Mouse (Mus musculus): ENCODE measurements around the gene Actn2. TPM values are rescaled to one million over a fixed set of nuclear protein-coding genes. Genes with fewer than 3 reads are reported as not detected.

The Actn2 gene
- polyA plus RNA-seq, 1 experiment from 2014 or later: 1.8 TPM

DNA sequence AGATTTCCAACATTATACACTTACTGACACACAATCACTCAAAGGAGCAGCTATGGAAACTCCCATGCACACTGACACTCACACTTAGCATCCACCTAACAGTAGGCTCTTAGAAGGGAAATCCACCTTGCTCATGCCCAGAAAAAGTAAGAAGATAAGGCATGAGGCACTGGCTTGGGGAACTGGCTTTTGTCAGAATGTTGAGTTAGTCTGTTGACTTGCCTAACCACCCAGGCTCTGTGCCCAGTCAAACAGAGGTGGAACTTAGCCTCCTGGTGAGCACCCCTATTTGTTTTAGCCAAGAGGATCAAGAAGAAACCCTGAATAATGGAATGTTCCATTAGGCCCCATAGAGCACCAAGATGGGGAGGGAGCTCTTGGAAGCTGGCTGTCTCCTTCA lies 1.1 kb downstream of the Actn2 start:
- H3K27me3 ChIP-seq (ENCODE audit: low read depth, poor library complexity, severe bottlenecking): peaks cover 9% of the 10 kb centered on the region
- peaks cover 14% of the 10 kb centered on the region for H3K4me1 ChIP-seq
- no peak for DNase-seq (ENCODE audit: low spot score)

DNA sequence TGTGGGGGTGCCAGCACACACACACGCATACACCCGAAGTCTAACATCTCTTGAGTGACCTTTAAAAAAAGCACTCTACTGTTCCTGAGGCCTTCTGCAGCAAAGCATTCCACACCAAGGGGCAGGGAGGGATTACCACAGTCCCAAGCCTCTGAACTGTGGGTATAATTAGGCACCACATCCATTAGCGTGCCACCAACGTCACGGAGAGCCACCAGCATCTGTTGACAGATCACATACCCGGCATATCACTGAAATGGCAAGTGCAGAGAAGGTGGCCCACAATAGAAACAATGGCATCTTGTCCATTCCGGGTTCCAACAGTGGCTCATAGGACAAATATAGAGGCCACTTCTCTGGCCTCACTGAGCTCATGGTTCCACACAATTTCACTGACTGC lies 2.8 kb downstream of the Actn2 start:
- H3K9me3 ChIP-seq (replicated peaks): no peaks in the 10 kb centered on the region
- no peak overlapping the region for H3K27ac ChIP-seq (replicated peaks)
- 94% methylated on average over 7 of the region's 7 CpGs for WGBS
- no peak overlapping the region for H3K4me3 ChIP-seq
- no peaks in the 10 kb centered on the region for H3K36me3 ChIP-seq
- DNase-seq (ENCODE audit: low spot score): no peak
- peaks cover 14% of the 10 kb centered on the region for H3K4me1 ChIP-seq
- peaks cover 9% of the 10 kb centered on the region for H3K27me3 ChIP-seq (ENCODE audit: low read depth, poor library complexity, severe bottlenecking)

More for the DNA sequence above, 1.1 kb downstream of the Actn2 start:
- no peak overlapping the region for H3K27ac ChIP-seq (replicated peaks)
- no peak overlapping the region for H3K4me3 ChIP-seq
- no peaks in the 10 kb centered on the region for H3K36me3 ChIP-seq
- H3K9me3 ChIP-seq (replicated peaks): no peaks in the 10 kb centered on the region

DNA sequence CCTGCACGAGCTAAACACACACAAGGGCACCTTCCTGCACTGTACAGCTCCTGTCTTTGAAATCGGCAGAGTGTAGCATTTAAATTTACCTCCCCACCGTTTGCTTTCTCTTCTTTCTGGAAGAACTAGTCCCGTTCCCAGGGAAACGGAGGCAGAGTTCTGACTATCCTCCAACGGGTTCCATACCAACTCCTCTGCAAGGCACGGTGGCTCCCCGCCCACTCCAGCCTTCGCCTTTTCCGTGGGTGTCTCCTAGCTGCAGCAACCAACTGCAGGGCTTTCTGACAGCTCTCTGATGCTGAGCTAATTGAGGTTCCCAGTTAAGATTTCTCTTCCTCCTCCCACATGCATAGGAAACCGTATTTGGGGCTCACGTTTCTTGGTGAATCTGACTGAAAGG lies 6.5 kb downstream of the Actn2 start:
- Histone ChIP-seq H3K27ac (replicated peaks) (no peak overlapping the region), H3K27me3 (ENCODE audit: low read depth, poor library complexity, severe bottlenecking) (no peaks in the 10 kb centered on the region), H3K36me3 (no peaks in the 10 kb centered on the region), H3K4me1 (no peaks in the 10 kb centered on the region), H3K9me3 (replicated peaks) (no peaks in the 10 kb centered on the region), H3K4me3 (no peak overlapping the region)
- DNase-seq (ENCODE audit: low spot score): no peak
- WGBS: 76% methylated on average over 12 of the region's 12 CpGs

DNA sequence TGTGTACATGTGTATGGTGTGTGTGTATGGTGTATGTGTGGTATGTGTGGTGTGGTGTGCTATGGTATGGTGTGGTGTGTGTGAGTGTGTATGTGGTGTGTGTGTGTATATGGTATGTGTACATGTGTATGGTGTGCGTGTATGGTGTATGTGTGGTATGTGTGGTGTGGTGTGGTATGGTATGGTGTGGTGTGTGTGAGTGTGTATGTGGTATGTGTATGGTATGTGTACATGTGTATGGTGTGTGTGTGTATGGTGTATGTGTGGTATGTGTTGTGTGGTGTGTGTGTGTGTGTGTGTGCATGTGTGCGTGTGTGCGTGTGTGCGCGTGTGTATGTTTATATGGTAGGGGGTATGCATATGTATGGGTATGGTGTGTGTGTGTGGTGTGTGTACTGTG lies 9.0 kb downstream of the Actn2 start:
- 97% methylated on average over 5 of the region's 5 CpGs for WGBS
- Histone ChIP-seq H3K9me3 (replicated peaks) (no peaks in the 10 kb centered on the region), H3K27ac (replicated peaks) (no peak overlapping the region), H3K4me3 (no peak overlapping the region), H3K36me3 (no peaks in the 10 kb centered on the region), H3K4me1 (no peaks in the 10 kb centered on the region), H3K27me3 (ENCODE audit: low read depth, poor library complexity, severe bottlenecking) (no peaks in the 10 kb centered on the region)
- DNase-seq (ENCODE audit: low spot score): no peak

DNA sequence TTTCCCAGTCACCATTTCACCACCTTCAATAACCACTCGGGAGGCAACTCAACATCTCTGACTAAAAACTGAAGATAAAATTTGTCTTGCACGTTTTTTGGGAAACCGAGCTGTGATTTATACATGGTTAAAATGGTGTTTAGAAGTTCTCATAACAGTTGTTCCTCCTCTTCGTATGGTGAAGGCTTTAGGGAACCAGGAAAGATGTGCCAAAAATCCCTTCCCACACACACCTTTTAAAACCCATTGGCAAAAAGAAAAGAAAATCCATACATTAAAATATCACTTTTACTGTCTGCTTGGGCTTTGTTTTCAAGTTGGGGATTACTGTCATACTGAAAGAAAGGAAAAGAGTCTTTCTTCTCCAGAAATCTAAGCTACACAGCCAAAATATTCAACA lies 12.2 kb downstream of the Actn2 start:
- DNase-seq (ENCODE audit: low spot score): no peak
- 82% methylated on average over 4 of the region's 4 CpGs for WGBS

DNA sequence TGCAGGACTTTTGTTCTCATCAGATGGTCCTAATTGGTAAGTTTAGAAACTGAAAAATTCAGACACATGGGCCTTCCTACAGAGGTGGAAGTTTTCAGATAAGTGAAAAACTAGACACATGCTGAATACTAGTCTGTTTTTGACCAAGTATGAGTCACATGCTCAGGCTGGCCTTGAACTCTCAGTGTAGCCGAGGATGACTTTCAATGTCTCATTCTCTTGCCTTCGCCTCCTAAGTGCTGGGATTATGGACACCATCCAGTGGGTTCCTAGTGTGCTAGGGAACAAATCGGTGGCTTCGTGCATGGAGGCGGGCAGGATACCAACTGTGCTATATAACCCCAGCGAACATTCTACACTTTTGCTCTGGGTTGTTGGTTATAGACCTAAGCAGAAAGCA lies 13.0 kb downstream of the Actn2 start:
- H3K9me3 ChIP-seq (replicated peaks): no peaks in the 10 kb centered on the region
- DNase-seq (ENCODE audit: low spot score): no peak
- no peaks in the 10 kb centered on the region for H3K27me3 ChIP-seq (ENCODE audit: low read depth, poor library complexity, severe bottlenecking)
- H3K4me1 ChIP-seq: no peaks in the 10 kb centered on the region
- H3K4me3 ChIP-seq: no peak overlapping the region
- WGBS: 90% methylated on average over 6 of the region's 6 CpGs
- no peak overlapping the region for H3K27ac ChIP-seq (replicated peaks)
- H3K36me3 ChIP-seq: no peaks in the 10 kb centered on the region

More for the DNA sequence above, 12.2 kb downstream of the Actn2 start:
- Histone ChIP-seq H3K4me3 (no peak overlapping the region), H3K27ac (replicated peaks) (no peak overlapping the region), H3K4me1 (no peaks in the 10 kb centered on the region), H3K9me3 (replicated peaks) (no peaks in the 10 kb centered on the region), H3K27me3 (ENCODE audit: low read depth, poor library complexity, severe bottlenecking) (no peaks in the 10 kb centered on the region), H3K36me3 (no peaks in the 10 kb centered on the region)

DNA sequence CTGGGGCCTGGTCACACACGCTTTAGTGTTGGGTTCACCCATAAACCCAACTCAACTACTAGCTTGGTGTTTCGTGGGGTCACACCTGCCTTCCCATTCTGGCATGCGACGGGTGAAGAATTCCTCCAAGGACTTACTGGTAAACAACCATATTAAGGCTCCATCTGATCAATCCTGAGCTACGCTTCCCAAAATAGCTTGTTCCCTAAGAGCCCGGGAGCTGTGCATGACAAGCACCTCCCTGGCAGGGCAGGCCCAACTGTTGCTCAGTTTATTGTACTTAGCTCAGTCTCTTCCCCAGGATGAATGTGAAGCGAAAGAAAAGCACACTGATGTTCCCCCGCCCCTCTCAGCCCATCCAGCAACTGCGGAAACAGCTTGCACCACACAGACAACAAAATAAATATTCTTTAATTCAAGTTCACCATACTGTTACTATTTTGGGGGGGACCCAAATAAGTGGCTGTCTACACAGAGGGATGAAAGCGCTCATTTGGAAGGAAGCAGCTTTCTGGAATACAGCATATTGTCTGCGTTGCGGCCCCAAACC lies 17.4 kb downstream of the Actn2 start:
- Histone ChIP-seq H3K27ac (replicated peaks) (no peak overlapping the region), H3K9me3 (replicated peaks) (no peaks in the 10 kb centered on the region), H3K27me3 (ENCODE audit: low read depth, poor library complexity, severe bottlenecking) (no peaks in the 10 kb centered on the region), H3K36me3 (no peaks in the 10 kb centered on the region), H3K4me3 (no peak overlapping the region), H3K4me1 (no peaks in the 10 kb centered on the region)
- 89% methylated on average over 12 of the region's 12 CpGs for WGBS
- no peak for DNase-seq (ENCODE audit: low spot score)

DNA sequence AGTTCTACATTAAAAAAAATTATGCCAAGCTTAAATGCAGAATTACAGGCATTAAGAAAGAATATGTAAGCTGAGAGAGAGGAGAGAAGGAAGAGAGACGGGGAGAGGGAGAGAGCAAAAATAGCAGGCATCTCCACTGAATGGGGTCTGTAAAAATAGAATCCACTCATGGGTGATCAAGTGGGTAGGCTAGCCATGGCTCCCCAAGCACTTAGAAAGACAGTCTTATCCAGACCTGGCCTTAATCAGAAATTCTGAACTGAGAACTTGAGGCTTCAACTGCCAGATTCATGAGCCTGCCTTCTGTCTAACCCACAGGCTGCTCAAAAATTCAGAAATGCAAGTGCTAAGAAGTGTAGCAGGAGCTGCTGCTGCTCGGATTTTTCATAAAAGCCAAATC lies 20.4 kb downstream of the Actn2 start:
- WGBS: 80% methylated on average over 2 of the region's 2 CpGs
- DNase-seq (ENCODE audit: low spot score): no peak

DNA sequence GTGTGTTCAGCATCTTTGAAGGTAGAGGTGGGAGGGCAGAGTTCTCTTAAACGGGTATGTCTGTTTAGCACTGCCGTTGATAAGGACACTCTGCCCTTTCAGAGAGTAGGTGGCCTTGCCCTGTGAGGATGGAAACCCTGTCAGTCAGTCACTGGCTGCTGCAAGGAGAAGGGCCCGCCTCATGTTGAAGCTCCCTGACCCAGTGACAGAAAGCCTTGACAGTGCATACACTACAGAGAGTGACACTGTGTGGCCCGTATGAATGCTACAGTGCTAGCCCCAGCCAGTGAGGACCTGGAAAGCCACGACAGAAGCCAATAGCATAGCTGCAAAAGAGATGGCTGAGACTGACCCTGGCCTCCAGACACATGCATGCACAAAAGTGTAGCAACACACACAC lies 22.5 kb downstream of the Actn2 start:
- WGBS: 84% methylated on average over 5 of the region's 5 CpGs
- Histone ChIP-seq H3K4me3 (no peak overlapping the region), H3K4me1 (no peaks in the 10 kb centered on the region), H3K27me3 (ENCODE audit: low read depth, poor library complexity, severe bottlenecking) (no peaks in the 10 kb centered on the region), H3K9me3 (replicated peaks) (no peaks in the 10 kb centered on the region), H3K36me3 (no peaks in the 10 kb centered on the region), H3K27ac (replicated peaks) (no peak overlapping the region)
- DNase-seq (ENCODE audit: low spot score): no peak

More for the DNA sequence above, 20.4 kb downstream of the Actn2 start:
- Histone ChIP-seq H3K27me3 (ENCODE audit: low read depth, poor library complexity, severe bottlenecking) (no peaks in the 10 kb centered on the region), H3K9me3 (replicated peaks) (no peaks in the 10 kb centered on the region), H3K36me3 (no peaks in the 10 kb centered on the region), H3K4me1 (no peaks in the 10 kb centered on the region), H3K4me3 (no peak overlapping the region), H3K27ac (replicated peaks) (no peak overlapping the region)

DNA sequence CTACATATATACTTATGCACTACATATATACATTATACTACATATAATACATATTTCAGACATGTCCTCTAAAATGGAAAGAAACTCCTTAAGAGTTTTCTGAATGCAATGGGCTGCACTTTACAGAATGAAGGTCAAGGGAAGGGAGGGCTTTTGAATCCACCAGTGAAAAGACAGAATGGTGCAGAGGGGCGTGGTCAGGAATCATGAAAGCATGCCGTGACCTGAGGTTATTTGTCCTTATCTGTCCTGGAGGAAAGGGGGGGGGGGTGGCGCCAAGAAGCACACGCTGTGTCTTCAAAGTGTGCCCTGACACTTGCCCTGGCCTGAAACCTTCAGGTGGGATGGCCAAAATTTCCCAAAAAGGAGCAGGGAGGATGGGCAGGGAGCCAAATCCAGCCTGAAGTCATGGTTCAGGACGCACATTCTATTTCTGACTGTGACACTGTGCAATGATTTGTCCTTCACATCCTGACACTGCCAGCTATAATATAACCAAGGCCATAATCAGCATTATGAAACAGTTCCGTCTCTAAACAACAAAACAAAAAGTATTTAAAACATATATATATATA lies 23.3 kb downstream of the Actn2 start:
- Histone ChIP-seq H3K9me3 (replicated peaks) (no peaks in the 10 kb centered on the region), H3K36me3 (no peaks in the 10 kb centered on the region), H3K27ac (replicated peaks) (no peak overlapping the region), H3K4me3 (no peak overlapping the region), H3K4me1 (no peaks in the 10 kb centered on the region), H3K27me3 (ENCODE audit: low read depth, poor library complexity, severe bottlenecking) (no peaks in the 10 kb centered on the region)
- 86% methylated on average over 6 of the region's 6 CpGs for WGBS
- no peak for DNase-seq (ENCODE audit: low spot score)

DNA sequence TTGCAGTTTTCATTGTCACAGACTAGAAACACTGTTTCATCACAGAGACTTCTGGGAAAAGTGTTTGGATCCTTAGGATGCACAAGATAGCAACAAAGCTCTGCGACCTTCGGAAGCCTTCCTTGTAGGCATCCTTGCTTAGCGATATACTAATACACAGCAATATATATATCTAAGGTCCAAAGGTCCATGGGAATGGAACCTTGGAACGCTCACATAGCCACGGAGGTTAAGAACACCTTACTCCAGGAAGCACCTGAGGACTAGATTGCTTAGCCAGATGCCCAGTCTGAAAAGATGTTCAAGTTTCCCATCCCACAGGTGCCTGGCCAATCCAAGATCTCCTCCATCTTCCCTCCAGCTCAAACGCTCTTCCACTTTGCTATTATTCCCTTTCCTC lies 26.4 kb downstream of the Actn2 start:
- DNase-seq (ENCODE audit: low spot score): no peak
- no peaks in the 10 kb centered on the region for H3K9me3 ChIP-seq (replicated peaks)
- H3K27ac ChIP-seq (replicated peaks): no peak overlapping the region
- H3K4me1 ChIP-seq: no peaks in the 10 kb centered on the region
- H3K4me3 ChIP-seq: no peak overlapping the region
- H3K27me3 ChIP-seq (ENCODE audit: low read depth, poor library complexity, severe bottlenecking): no peaks in the 10 kb centered on the region
- H3K36me3 ChIP-seq: 0 out of 2 replicates have a peak, but pooled peaks cover under 1% of the 10 kb centered on the region
- 92% methylated on average over 6 of the region's 6 CpGs for WGBS

DNA sequence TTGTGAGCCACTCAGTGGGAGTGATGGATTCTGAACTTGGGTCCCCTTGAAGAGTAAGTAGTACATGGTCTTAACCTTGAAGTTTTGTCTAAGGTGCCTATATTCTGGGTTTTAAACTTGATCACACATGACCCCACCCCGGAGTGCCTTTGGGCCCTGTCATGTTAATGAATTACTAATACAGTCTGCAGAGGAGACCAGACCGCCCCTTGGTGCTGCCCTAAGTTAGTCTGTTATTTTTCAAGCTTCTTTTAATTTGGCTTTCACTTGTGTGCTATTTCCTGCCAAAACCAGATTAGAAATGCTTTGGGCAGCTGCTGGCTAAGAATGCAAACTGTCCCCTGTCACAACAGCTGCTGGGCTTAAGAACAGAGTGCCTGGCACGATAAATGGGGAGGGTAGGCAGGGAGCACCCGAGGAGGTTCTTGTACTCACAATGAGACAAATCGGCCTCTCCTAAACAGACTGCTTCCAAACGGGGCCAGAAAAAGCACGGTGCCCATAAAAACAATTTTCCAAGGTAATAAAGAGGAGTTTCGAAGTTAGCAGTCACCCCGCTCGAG lies 28.5 kb downstream of the Actn2 start:
- Histone ChIP-seq H3K27me3 (ENCODE audit: low read depth, poor library complexity, severe bottlenecking) (no peaks in the 10 kb centered on the region), H3K27ac (replicated peaks) (no peak overlapping the region), H3K4me3 (no peak overlapping the region), H3K36me3 (0 out of 2 replicates have a peak, but pooled peaks cover 2% of the 10 kb centered on the region), H3K4me1 (peaks cover 8% of the 10 kb centered on the region), H3K9me3 (replicated peaks) (no peaks in the 10 kb centered on the region)
- 88% methylated on average over 10 of the region's 10 CpGs for WGBS
- DNase-seq (ENCODE audit: low spot score): no peak

DNA sequence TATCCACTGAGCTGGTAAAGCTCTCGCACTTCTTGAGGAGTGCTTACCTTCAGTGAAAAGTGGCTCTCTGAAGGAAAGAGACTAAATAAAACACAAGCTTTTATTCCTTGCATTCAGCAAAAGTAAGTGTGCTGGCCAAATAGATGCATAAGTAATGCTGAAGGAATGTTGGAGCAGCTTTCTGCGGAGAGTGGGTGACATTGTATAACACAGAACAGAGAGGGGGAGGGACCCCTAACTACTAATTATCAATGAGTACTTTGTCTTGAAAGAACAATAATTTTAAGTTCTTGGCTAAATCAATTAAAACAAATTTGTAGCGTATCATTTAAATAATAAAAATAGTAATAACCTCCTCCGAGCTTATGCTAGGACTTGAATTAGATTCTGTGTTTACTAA lies 29.2 kb downstream of the Actn2 start:
- 91% methylated on average over 4 of the region's 4 CpGs for WGBS
- no peaks in the 10 kb centered on the region for H3K27me3 ChIP-seq (ENCODE audit: low read depth, poor library complexity, severe bottlenecking)
- no peak for DNase-seq (ENCODE audit: low spot score)

More for the DNA sequence above, 29.2 kb downstream of the Actn2 start:
- Histone ChIP-seq H3K36me3 (0 out of 2 replicates have a peak, but pooled peaks cover 2% of the 10 kb centered on the region), H3K4me1 (peaks cover 8% of the 10 kb centered on the region), H3K9me3 (replicated peaks) (no peaks in the 10 kb centered on the region), H3K27ac (replicated peaks) (no peak overlapping the region), H3K4me3 (no peak overlapping the region)

Data from midbrain, embryonic 10.5 days (tissue).